Mouse (Mus musculus) G1E (cell line): ENCODE data around the gene Zfp454. TPM values are rescaled to one million over a fixed set of nuclear protein-coding genes. Genes with fewer than 3 reads are reported as not detected.

Source experiments
- ATAC-seq: 2 replicates; pipeline ENCODE4 v1.8.0; 2016; ENCODE audit warnings: mild to moderate bottlenecking; ENCODE audit not compliant: insufficient number of reproducible peaks, poor library complexity, low FRiP score, severe bottlenecking; ENCODE audit errors: extremely low read depth
- DNase-seq: peaks from one replicate; pipeline ENCODE4 v3.0.0; 2012; ENCODE audit warnings: low spot score
- H3K27me3 ChIP-seq: 2 replicates; pipeline ENCODE4 v1.6.1; 2012; ENCODE audit warnings: mild to moderate bottlenecking, low read length, inconsistent platforms; ENCODE audit not compliant: insufficient read depth
- H3K36me3 ChIP-seq: replicated peaks from 2 replicates; pipeline ENCODE3; 2012; ENCODE audit warnings: mild to moderate bottlenecking, inconsistent platforms
- H3K4me1 ChIP-seq: 2 replicates; pipeline ENCODE4 v1.6.1; 2012; ENCODE audit warnings: low read depth, low read length, inconsistent platforms, mixed read lengths; ENCODE audit not compliant: insufficient read depth
- H3K4me3 ChIP-seq: 2 replicates; pipeline ENCODE4 v1.5.1; 2012; ENCODE audit warnings: low read depth, mild to moderate bottlenecking, inconsistent platforms, low read length, moderate library complexity, mixed read lengths
- H3K9me3 ChIP-seq: replicated peaks from 2 replicates; pipeline ENCODE4 v1.6.1; 2012; ENCODE audit warnings: inconsistent platforms
- CTCF ChIP-seq: IDR thresholded peaks from 2 replicates; pipeline ENCODE4 v1.5.1; 2012; ENCODE audit warnings: low read depth, low read length, inconsistent platforms, mixed read lengths
- GATA1 ChIP-seq: IDR thresholded peaks from 2 replicates; pipeline ENCODE4 v1.6.1; 2012; ENCODE audit warnings: borderline replicate concordance, low read length, inconsistent platforms, mixed read lengths
- GATA2 ChIP-seq: IDR thresholded peaks from 2 replicates; pipeline ENCODE4 v1.6.1; 2012; ENCODE audit warnings: low read depth, low read length, inconsistent platforms, borderline replicate concordance
- POLR2AphosphoS5 ChIP-seq: IDR thresholded peaks from 2 replicates; pipeline ENCODE4 v1.6.1; 2012; ENCODE audit warnings: low read depth, low read length, inconsistent platforms; ENCODE audit not compliant: insufficient replicate concordance
- TAL1 ChIP-seq: conservative IDR thresholded peaks from 2 replicates; pipeline ENCODE4 v1.6.1; 2012; ENCODE audit warnings: low read depth, low read length, inconsistent platforms, mixed read lengths
- polyA plus RNA-seq: library from polyadenylated mRNA; stranded (reverse); fragments of >175 nt; gene quantifications from 2 replicates; pipeline ENCODE4 v1.2.3, GENCODE M21; 2012
- total RNA-seq, 2 experiments: library from RNA; stranded (forward) in 1 of 2; stranded (reverse) in 1 of 2; fragments of 200-1000 nt in 1 of 2; fragments of >200 nt in 1 of 2; fragmentation: Nextera tagmentation in 1 of 2; gene quantifications; 2 replicates each; pipeline ENCODE4 v1.2.3; 2014 to 2017

Gene Zfp454
- total and polyA plus RNA-seq, 3 experiments, result 0.11 TPM; not detected in 2

DNA sequence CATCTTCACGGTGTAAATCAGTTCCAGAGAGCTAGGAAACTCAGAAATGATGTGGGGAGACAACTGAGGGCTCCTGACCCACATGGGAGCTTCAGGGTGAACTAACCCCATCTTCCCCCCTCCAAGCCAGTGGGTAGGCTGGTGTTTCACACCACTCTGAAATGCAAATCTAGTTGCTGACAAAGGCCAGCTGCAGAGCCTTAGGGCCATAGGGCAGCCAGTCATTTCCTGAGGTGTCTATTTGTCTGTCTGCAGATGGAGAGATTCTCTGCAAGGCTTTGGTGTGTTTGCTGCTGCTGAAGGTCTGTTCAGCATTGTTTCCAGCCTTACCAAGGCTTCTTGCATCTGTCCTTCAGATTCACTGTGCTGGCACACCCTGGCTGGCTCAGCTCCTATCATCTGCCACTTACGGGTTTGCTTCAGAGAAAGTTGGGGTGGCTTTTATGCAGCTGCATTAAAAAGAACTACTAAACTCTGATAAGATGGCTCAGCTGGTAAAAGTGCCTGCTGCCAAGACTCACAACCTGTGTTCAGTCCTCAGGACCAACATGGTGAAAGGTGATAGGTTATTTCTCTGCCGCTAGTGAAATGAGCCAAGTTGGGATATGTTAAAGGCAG, 38.8 kb downstream of the Zfp454 start:
- no peaks in the 10 kb centered on the region for H3K27me3 ChIP-seq
- H3K4me3 ChIP-seq, result no peak overlapping the region
- ATAC-seq, result no peak

GRCm38 (mm10) chr11:50847047-50847446, 40.4 kb downstream of the Zfp454 start:
- Histone ChIP-seq H3K9me3 (peaks cover 72% of the 10 kb centered on the region), H3K36me3 (no peaks in the 10 kb centered on the region), H3K4me1 (no peaks in the 10 kb centered on the region), H3K4me3 (no peak overlapping the region), H3K27me3 (no peaks in the 10 kb centered on the region)
- DNase-seq (no peak), ATAC-seq (no peak)
- TF ChIP-seq POLR2AphosphoS5, result no peak
- no peak for TF ChIP-seq GATA2
- TF ChIP-seq CTCF, result no peak
- no peak for TF ChIP-seq TAL1
- TF ChIP-seq GATA1, result no peak

More for the DNA sequence above, 38.8 kb downstream of the Zfp454 start:
- Histone ChIP-seq H3K36me3 (no peaks in the 10 kb centered on the region), H3K9me3 (peaks cover 83% of the 10 kb centered on the region), H3K4me1 (no peaks in the 10 kb centered on the region)
- no peak for TF ChIP-seq CTCF
- TF ChIP-seq POLR2AphosphoS5, result no peak
- no peak for TF ChIP-seq GATA2
- TF ChIP-seq TAL1, result no peak
- no peak for DNase-seq

GRCm38 (mm10) chr11:50845951-50846350, 41.5 kb downstream of the Zfp454 start:
- ATAC-seq (no peak), DNase-seq (no peak)
- no peaks in the 10 kb centered on the region for H3K4me1 ChIP-seq
- H3K9me3 ChIP-seq, result peaks cover 69% of the 10 kb centered on the region
- no peak overlapping the region for H3K4me3 ChIP-seq
- TF ChIP-seq GATA2 (no peak), POLR2AphosphoS5 (no peak)
- H3K36me3 ChIP-seq, result no peaks in the 10 kb centered on the region
- no peaks in the 10 kb centered on the region for H3K27me3 ChIP-seq

DNA sequence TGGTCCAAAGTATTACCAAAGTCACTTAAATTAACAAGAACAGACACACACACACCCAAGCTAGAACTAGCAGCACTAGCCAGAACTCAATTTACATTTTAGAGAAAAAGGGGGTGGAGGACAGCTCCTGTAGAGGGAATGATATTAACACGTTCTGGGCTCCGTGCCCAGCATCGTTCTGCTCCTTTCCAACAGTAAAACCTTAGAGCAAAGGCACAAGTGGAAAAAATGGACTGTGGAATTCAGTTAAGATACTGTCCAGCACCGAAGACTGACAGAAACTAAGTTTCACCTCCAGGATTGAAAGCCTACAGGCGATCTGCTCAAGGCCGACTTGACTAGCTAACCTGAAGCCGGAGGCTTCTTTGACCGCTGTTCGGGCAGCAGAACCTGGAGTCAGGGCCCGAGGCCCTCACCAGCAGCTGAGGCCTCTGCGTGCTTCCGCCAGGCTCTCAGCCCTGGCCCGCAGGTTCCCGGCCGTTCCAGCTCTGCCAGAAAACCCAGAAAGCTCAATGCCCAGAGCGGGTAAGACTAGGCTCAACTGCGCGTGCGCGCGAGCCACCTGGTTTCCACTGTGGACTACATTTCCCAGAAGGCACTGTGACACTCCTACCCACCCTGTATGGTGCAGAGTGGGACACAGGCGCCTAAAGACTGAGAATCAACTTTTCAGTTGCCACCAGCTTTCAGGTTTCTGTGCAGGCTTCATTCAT, 46.3 kb downstream of the Zfp454 start, which contains the start of gene Zfp879:
Zfp879 (minus strand) TSS at position 530 of the 713 bp plus-strand sequence.
- ATAC-seq, result no peak

DNA sequence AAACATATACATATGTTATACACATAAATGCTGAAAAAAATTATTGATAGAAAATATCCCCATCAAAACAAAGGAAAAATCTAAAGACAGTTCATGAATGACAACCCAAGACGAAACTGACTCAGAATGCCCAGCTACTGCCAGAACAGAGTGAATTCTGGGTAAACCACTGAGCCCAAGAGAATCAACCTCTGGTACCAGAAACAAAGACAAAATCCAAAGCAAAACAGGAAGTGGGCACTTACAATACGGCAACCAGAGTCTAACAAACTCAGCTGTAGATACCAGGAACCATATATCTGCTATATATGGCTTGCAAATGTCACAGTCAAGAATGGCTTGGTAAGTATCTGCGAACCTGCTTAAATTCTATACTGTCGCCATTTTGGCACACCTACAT, 51.7 kb downstream of the Zfp454 start:
- no peak for DNase-seq
- no peaks in the 10 kb centered on the region for H3K27me3 ChIP-seq
- no peak for ATAC-seq
- TF ChIP-seq GATA2 (no peak), GATA1 (no peak), POLR2AphosphoS5 (no peak), CTCF (no peak), TAL1 (no peak)
- H3K9me3 ChIP-seq, result peaks cover 57% of the 10 kb centered on the region
- no peaks in the 10 kb centered on the region for H3K36me3 ChIP-seq
- H3K4me1 ChIP-seq, result no peaks in the 10 kb centered on the region
- no peak overlapping the region for H3K4me3 ChIP-seq

More for the DNA sequence above, 46.3 kb downstream of the Zfp454 start, which contains the start of gene Zfp879:
- DNase-seq, result no peak
- Histone ChIP-seq H3K27me3 (no peaks in the 10 kb centered on the region), H3K9me3 (peaks cover 60% of the 10 kb centered on the region), H3K4me1 (no peaks in the 10 kb centered on the region), H3K4me3 (no peak within 1 kb of the TSS), H3K36me3 (no peaks in the 10 kb centered on the region)
- TF ChIP-seq GATA1, result no peak
- no peak for TF ChIP-seq CTCF
- no peak for TF ChIP-seq TAL1
- no peak for TF ChIP-seq GATA2
- TF ChIP-seq POLR2AphosphoS5, result no peak

DNA sequence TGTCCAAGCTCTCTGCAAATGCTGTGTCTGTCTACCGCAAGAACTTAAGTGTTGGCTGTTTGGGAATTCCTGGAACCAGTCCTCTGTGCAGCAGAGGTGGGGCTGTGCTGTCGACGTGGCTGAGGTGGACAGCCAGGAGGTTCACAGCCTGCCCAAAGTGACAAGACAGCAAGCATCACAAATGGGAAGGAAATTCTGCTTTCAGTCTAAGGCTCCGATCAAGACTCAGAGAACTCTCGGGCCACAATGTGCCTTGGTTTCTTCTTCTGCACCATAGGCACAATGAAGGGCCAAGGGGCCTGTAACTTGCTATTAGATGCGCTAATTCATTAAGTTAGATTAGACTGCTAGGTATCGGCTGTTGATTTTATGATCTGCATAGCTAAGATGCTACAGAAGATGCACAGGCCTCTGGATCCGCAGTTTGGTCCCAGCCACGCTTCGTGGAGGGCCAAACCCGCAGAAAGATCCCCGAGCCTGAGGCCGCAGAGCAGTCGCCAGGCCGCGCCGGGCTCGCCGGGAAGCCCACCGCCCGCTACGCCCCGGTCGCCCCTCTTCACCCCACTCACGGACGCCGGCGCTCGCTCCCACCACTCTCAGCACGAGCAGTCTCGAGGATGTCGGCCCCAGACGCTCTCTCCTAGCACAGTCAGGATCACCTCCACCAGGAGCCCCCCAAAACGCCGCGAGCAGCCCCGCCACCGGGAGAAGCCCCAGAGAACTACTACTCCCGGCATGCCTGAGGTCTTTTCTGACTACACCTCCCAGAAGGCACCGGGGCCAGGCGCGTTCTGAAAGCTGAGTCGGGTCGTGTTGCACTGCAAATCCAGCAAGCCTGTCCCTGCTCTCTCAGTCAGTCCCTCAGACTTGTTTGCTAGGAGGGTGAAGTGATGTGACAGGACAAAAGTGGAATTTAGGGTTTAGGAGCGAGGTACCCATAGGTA, 60.2 kb downstream of the Zfp454 start, which contains the start of gene Zfp354c:
Zfp354c (minus strand) TSS at position 715 of the 944 bp plus-strand sequence.
- DNase-seq (no peak), ATAC-seq (no peak)
- Histone ChIP-seq H3K9me3 (peaks cover 42% of the 10 kb centered on the region), H3K4me3 (no peak within 1 kb of the TSS), H3K27me3 (no peaks in the 10 kb centered on the region), H3K36me3 (no peaks in the 10 kb centered on the region), H3K4me1 (no peaks in the 10 kb centered on the region)
- TF ChIP-seq GATA2 (no peak), POLR2AphosphoS5 (no peak), GATA1 (no peak), CTCF (no peak), TAL1 (no peak)
